Mouse (Mus musculus): ENCODE measurements at regions not wholly inside any gene's neighbourhood (a gene's known extent, or its start where the extent isn't known, plus 50 kb on each side); places are given as distances from the start of the nearest gene placed in this dataset.
A peak's percentile ranks its signal among the peaks of the same experiment; 100 is the strongest.

- ATAC-seq (ENCODE audit: low FRiP score, low TSS enrichment): no peak
- no peak overlapping the region for H3K9ac ChIP-seq (ENCODE audit: low read length)
- WGBS: 82% methylated on average over 8 of the region's 8 CpGs
Measured at GRCm38 (mm10) chr16:30128787-30129186, 64.6 kb downstream of the Hes1 start.

GRCm38 (mm10) chr16:30129218-30130112 lies 65.3 kb downstream of the Hes1 start:
- H3K9me3 ChIP-seq (ENCODE audit: control insufficient read depth, low read length): no peaks in the 10 kb centered on the region
- H3K36me3 ChIP-seq (ENCODE audit: control insufficient read depth, insufficient read depth, low read length): no peaks in the 10 kb centered on the region
- no peaks in the 10 kb centered on the region for H3K27me3 ChIP-seq (ENCODE audit: control insufficient read depth, insufficient read depth, low read length)
- WGBS: 60% methylated on average over 17 of the region's 17 CpGs
- no peak overlapping the region for H3K9ac ChIP-seq (ENCODE audit: low read length)
- H3K4me1 ChIP-seq (replicated peaks; ENCODE audit: control insufficient read depth, insufficient read depth): peaks cover 4% of the 10 kb centered on the region; the same call in 1 of the 2 replicates
- no peak overlapping the region for H3K4me3 ChIP-seq (ENCODE audit: low read depth, low read length)
- TF ChIP-seq EP300 (optimal IDR thresholded peaks at IDR 0.05) (no peak), CTCF (IDR thresholded peaks at IDR 0.05; ENCODE audit: low read depth) (no peak)
- no peak overlapping the region for H3K4me2 ChIP-seq (replicated peaks; ENCODE audit: low read depth)
- ATAC-seq (ENCODE audit: low FRiP score, low TSS enrichment) (no peak), DNase-seq (ENCODE audit: low spot score) (no peak)
- H3K27ac ChIP-seq (replicated peaks): no peak overlapping the region

More at GRCm38 (mm10) chr16:30128787-30129186, 64.6 kb downstream of the Hes1 start:
- no peaks in the 10 kb centered on the region for H3K9me3 ChIP-seq (ENCODE audit: control insufficient read depth, low read length)
- no peak overlapping the region for H3K4me2 ChIP-seq (replicated peaks; ENCODE audit: low read depth)
- DNase-seq (ENCODE audit: low spot score): no peak
- TF ChIP-seq CTCF (IDR thresholded peaks at IDR 0.05; ENCODE audit: low read depth) (no peak), EP300 (optimal IDR thresholded peaks at IDR 0.05) (no peak)
- no peak overlapping the region for H3K4me3 ChIP-seq (ENCODE audit: low read depth, low read length)
- H3K36me3 ChIP-seq (ENCODE audit: control insufficient read depth, insufficient read depth, low read length): no peaks in the 10 kb centered on the region
- H3K27me3 ChIP-seq (ENCODE audit: control insufficient read depth, insufficient read depth, low read length): no peaks in the 10 kb centered on the region
- 0 out of 2 replicates have a peak, but pooled peaks cover 2% of the 10 kb centered on the region for H3K4me1 ChIP-seq (replicated peaks; ENCODE audit: control insufficient read depth, insufficient read depth)
- H3K27ac ChIP-seq (replicated peaks): no peak overlapping the region

- H3K36me3 ChIP-seq (ENCODE audit: control insufficient read depth, insufficient read depth, low read length): no peaks in the 10 kb centered on the region
- ATAC-seq (ENCODE audit: low FRiP score, low TSS enrichment) (no peak), DNase-seq (ENCODE audit: low spot score) (no peak)
- 61% methylated on average over 4 of the region's 4 CpGs for WGBS
- no peak overlapping the region for H3K4me3 ChIP-seq (ENCODE audit: low read depth, low read length)
- H3K9ac ChIP-seq (ENCODE audit: low read length): no peak overlapping the region
- H3K4me2 ChIP-seq (replicated peaks; ENCODE audit: low read depth): no peak overlapping the region
- TF ChIP-seq EP300 (optimal IDR thresholded peaks at IDR 0.05) (no peak), CTCF (IDR thresholded peaks at IDR 0.05; ENCODE audit: low read depth) (no peak)
- H3K27me3 ChIP-seq (ENCODE audit: control insufficient read depth, insufficient read depth, low read length): no peaks in the 10 kb centered on the region
- H3K27ac ChIP-seq (replicated peaks): no peak overlapping the region
- no peaks in the 10 kb centered on the region for H3K9me3 ChIP-seq (ENCODE audit: control insufficient read depth, low read length)
- H3K4me1 ChIP-seq (replicated peaks; ENCODE audit: control insufficient read depth, insufficient read depth): peaks cover 4% of the 10 kb centered on the region; the same call in 1 of the 2 replicates
Measured at GRCm38 (mm10) chr16:30130113-30130471, 65.9 kb downstream of the Hes1 start.

- Histone ChIP-seq H3K27me3 (ENCODE audit: control insufficient read depth, insufficient read depth, low read length) (no peaks in the 10 kb centered on the region), H3K9ac (ENCODE audit: low read length) (no peak overlapping the region), H3K4me2 (replicated peaks; ENCODE audit: low read depth) (no peak overlapping the region), H3K36me3 (ENCODE audit: control insufficient read depth, insufficient read depth, low read length) (no peaks in the 10 kb centered on the region), H3K9me3 (ENCODE audit: control insufficient read depth, low read length) (no peaks in the 10 kb centered on the region), H3K4me1 (replicated peaks; ENCODE audit: control insufficient read depth, insufficient read depth) (peaks cover 4% of the 10 kb centered on the region; the same call in 1 of the 2 replicates), H3K27ac (replicated peaks) (no peak overlapping the region), H3K4me3 (ENCODE audit: low read depth, low read length) (no peak overlapping the region)
- TF ChIP-seq EP300 (optimal IDR thresholded peaks at IDR 0.05) (no peak), CTCF (IDR thresholded peaks at IDR 0.05; ENCODE audit: low read depth) (no peak)
- no peak for DNase-seq (ENCODE audit: low spot score)
- WGBS: 63% methylated on average over 7 of the region's 7 CpGs
- no peak for ATAC-seq (ENCODE audit: low FRiP score, low TSS enrichment)
Measured at GRCm38 (mm10) chr16:30132086-30132485, 67.9 kb downstream of the Hes1 start.

- no peak overlapping the region for H3K9ac ChIP-seq (ENCODE audit: low read length)
- no peaks in the 10 kb centered on the region for H3K9me3 ChIP-seq (ENCODE audit: control insufficient read depth, low read length)
- DNase-seq (ENCODE audit: low spot score): peak; percentile 35
- H3K4me3 ChIP-seq (ENCODE audit: low read depth, low read length): no peak overlapping the region
- no peak overlapping the region for H3K27ac ChIP-seq (replicated peaks)
- TF ChIP-seq EP300 (optimal IDR thresholded peaks at IDR 0.05) (no peak), CTCF (IDR thresholded peaks at IDR 0.05; ENCODE audit: low read depth) (no peak)
- 46% methylated on average over 6 of the region's 6 CpGs for WGBS
- H3K27me3 ChIP-seq (ENCODE audit: control insufficient read depth, insufficient read depth, low read length): no peaks in the 10 kb centered on the region
- H3K4me2 ChIP-seq (replicated peaks; ENCODE audit: low read depth): no peak overlapping the region
- ATAC-seq (ENCODE audit: low FRiP score, low TSS enrichment): no peak
- H3K36me3 ChIP-seq (ENCODE audit: control insufficient read depth, insufficient read depth, low read length): no peaks in the 10 kb centered on the region
- H3K4me1 ChIP-seq (replicated peaks; ENCODE audit: control insufficient read depth, insufficient read depth): peaks cover 4% of the 10 kb centered on the region; the same call in 1 of the 2 replicates
Measured at GRCm38 (mm10) chr16:30134642-30135165, 70.5 kb downstream of the Hes1 start.

- no peaks in the 10 kb centered on the region for H3K9me3 ChIP-seq (ENCODE audit: control insufficient read depth, low read length)
- peaks cover 2% of the 10 kb centered on the region; the same call in 1 of the 2 replicates for H3K4me1 ChIP-seq (replicated peaks; ENCODE audit: control insufficient read depth, insufficient read depth)
- 87% methylated on average over 5 of the region's 5 CpGs for WGBS
- H3K4me2 ChIP-seq (replicated peaks; ENCODE audit: low read depth): no peak overlapping the region
- no peaks in the 10 kb centered on the region for H3K27me3 ChIP-seq (ENCODE audit: control insufficient read depth, insufficient read depth, low read length)
- H3K27ac ChIP-seq (replicated peaks): no peak overlapping the region
- no peak overlapping the region for H3K4me3 ChIP-seq (ENCODE audit: low read depth, low read length)
- DNase-seq (ENCODE audit: low spot score): no peak
- no peaks in the 10 kb centered on the region for H3K36me3 ChIP-seq (ENCODE audit: control insufficient read depth, insufficient read depth, low read length)
- H3K9ac ChIP-seq (ENCODE audit: low read length): no peak overlapping the region
- TF ChIP-seq CTCF (IDR thresholded peaks at IDR 0.05; ENCODE audit: low read depth) (no peak), EP300 (optimal IDR thresholded peaks at IDR 0.05) (no peak)
- ATAC-seq (ENCODE audit: low FRiP score, low TSS enrichment): no peak
Measured at GRCm38 (mm10) chr16:30136849-30137248, 72.7 kb downstream of the Hes1 start.

All from stomach, postnatal 0 days (tissue).